Mouse (Mus musculus): ENCODE measurements at regions not wholly inside any gene's neighbourhood (a gene's known extent, or its start where the extent isn't known, plus 50 kb on each side); places are given as distances from the start of the nearest gene placed in this dataset.

GRCm38 (mm10) chr16:91172510-91172909, 52.7 kb upstream of the Olig2 start:
- H3K27me3 ChIP-seq (ENCODE audit: control insufficient read depth, insufficient read depth, low read length), result peaks cover 82% of the 10 kb centered on the region
- no peaks in the 10 kb centered on the region for H3K9me3 ChIP-seq (ENCODE audit: control insufficient read depth, low read length)
- no peak overlapping the region for H3K4me3 ChIP-seq (ENCODE audit: low read depth, low read length)
- 70% methylated on average over 9 of the region's 9 CpGs for WGBS
- H3K27ac ChIP-seq (ENCODE audit: low read depth, low read length), result no peak overlapping the region
- peaks cover 8% of the 10 kb centered on the region for H3K4me1 ChIP-seq (ENCODE audit: control insufficient read depth, insufficient read depth, low read length)
- no peak overlapping the region for H3K9ac ChIP-seq (ENCODE audit: low read length)
- no peak overlapping the region for H3K4me2 ChIP-seq (ENCODE audit: low read depth)
- H3K36me3 ChIP-seq (ENCODE audit: control insufficient read depth, insufficient read depth, low read length), result no peaks in the 10 kb centered on the region
- ATAC-seq (ENCODE audit: insufficient read depth, low FRiP score, low TSS enrichment) (no peak), DNase-seq (ENCODE audit: low spot score) (no peak)

GRCm38 (mm10) chr16:91173241-91173640, 52.0 kb upstream of the Olig2 start:
- Histone ChIP-seq H3K27me3 (ENCODE audit: control insufficient read depth, insufficient read depth, low read length) (peaks cover 82% of the 10 kb centered on the region), H3K4me3 (ENCODE audit: low read depth, low read length) (no peak overlapping the region), H3K4me2 (ENCODE audit: low read depth) (no peak overlapping the region), H3K9me3 (ENCODE audit: control insufficient read depth, low read length) (no peaks in the 10 kb centered on the region), H3K4me1 (ENCODE audit: control insufficient read depth, insufficient read depth, low read length) (peaks cover 8% of the 10 kb centered on the region), H3K36me3 (ENCODE audit: control insufficient read depth, insufficient read depth, low read length) (no peaks in the 10 kb centered on the region), H3K27ac (ENCODE audit: low read depth, low read length) (no peak overlapping the region), H3K9ac (ENCODE audit: low read length) (no peak overlapping the region)
- ATAC-seq (ENCODE audit: insufficient read depth, low FRiP score, low TSS enrichment), result no peak
- DNase-seq (ENCODE audit: low spot score), result peak; percentile 37
- 42% methylated on average over 15 of the region's 15 CpGs for WGBS

- H3K27me3 ChIP-seq (ENCODE audit: control insufficient read depth, insufficient read depth, low read length), result peaks cover 82% of the 10 kb centered on the region
Observed at GRCm38 (mm10) chr16:91173870-91174278, 51.4 kb upstream of the Olig2 start.

GRCm38 (mm10) chr16:91174401-91174800, 50.9 kb upstream of the Olig2 start:
- peaks cover 86% of the 10 kb centered on the region for H3K27me3 ChIP-seq (ENCODE audit: control insufficient read depth, insufficient read depth, low read length)
- no peak for DNase-seq (ENCODE audit: low spot score)
- no peak overlapping the region for H3K27ac ChIP-seq (ENCODE audit: low read depth, low read length)
- no peak overlapping the region for H3K4me2 ChIP-seq (ENCODE audit: low read depth)
- H3K9ac ChIP-seq (ENCODE audit: low read length), result no peak overlapping the region
- peaks cover 8% of the 10 kb centered on the region for H3K4me1 ChIP-seq (ENCODE audit: control insufficient read depth, insufficient read depth, low read length)
- no peaks in the 10 kb centered on the region for H3K36me3 ChIP-seq (ENCODE audit: control insufficient read depth, insufficient read depth, low read length)
- ATAC-seq (ENCODE audit: insufficient read depth, low FRiP score, low TSS enrichment), result no peak
- no peak overlapping the region for H3K4me3 ChIP-seq (ENCODE audit: low read depth, low read length)
- WGBS, result 67% methylated on average over 4 of the region's 4 CpGs
- no peaks in the 10 kb centered on the region for H3K9me3 ChIP-seq (ENCODE audit: control insufficient read depth, low read length)

More at GRCm38 (mm10) chr16:91173870-91174278, 51.4 kb upstream of the Olig2 start:
- ATAC-seq (ENCODE audit: insufficient read depth, low FRiP score, low TSS enrichment) (no peak), DNase-seq (ENCODE audit: low spot score) (no peak)
- Histone ChIP-seq H3K27ac (ENCODE audit: low read depth, low read length) (no peak overlapping the region), H3K4me1 (ENCODE audit: control insufficient read depth, insufficient read depth, low read length) (peaks cover 8% of the 10 kb centered on the region), H3K36me3 (ENCODE audit: control insufficient read depth, insufficient read depth, low read length) (no peaks in the 10 kb centered on the region), H3K9me3 (ENCODE audit: control insufficient read depth, low read length) (no peaks in the 10 kb centered on the region), H3K4me2 (ENCODE audit: low read depth) (no peak overlapping the region), H3K9ac (ENCODE audit: low read length) (no peak overlapping the region), H3K4me3 (ENCODE audit: low read depth, low read length) (no peak overlapping the region)
- WGBS, result 25% methylated on average over 3 of the region's 3 CpGs

All from neural tube, embryonic 11.5 days (tissue).